Mouse (Mus musculus): Measurements from ENCODE around the gene Nfe2l1.

The Nfe2l1 gene

DNA sequence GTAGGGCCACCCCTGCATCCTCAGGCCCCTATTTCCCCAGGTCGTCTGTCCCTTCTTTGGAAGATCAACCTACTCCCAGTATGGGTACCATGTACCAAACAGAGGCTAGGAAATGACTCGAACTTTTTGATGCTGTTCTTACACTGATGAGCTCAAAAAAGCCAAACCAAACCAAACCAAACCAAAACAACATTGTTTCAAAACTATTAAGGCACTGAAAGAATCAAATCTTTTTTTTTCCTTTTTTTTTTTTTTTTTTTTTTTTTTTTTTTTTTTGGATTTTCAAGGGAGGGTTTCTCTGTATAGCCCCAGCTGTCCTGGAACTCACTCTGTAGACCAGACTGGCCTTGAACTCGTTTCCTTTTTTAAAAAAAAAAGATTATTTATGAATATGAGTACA, 13.9 kb upstream of the Nfe2l1 start:
- no peak for DNase-seq (ENCODE audit: low read depth)

DNA sequence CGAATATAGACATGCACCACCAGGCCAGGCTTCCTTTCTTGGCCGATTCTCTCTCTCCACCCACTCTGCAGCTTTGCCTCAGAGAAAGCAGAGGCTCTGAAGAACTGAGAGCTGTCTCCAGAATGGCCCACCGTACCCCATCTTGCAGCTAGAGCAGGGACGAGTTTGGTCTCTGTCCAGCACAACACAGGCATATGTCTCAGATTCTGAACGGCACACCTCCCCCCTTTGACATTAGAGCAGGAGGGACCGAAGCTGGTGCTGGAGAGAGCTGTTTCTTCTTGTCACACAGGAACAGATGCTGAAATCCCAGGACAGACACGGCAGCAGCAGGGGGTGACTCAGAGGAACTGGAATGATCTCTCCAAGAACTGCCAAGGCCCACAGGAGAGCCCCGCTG, 10.5 kb upstream of the Nfe2l1 start:
- no peak for DNase-seq (ENCODE audit: low read depth)

DNA sequence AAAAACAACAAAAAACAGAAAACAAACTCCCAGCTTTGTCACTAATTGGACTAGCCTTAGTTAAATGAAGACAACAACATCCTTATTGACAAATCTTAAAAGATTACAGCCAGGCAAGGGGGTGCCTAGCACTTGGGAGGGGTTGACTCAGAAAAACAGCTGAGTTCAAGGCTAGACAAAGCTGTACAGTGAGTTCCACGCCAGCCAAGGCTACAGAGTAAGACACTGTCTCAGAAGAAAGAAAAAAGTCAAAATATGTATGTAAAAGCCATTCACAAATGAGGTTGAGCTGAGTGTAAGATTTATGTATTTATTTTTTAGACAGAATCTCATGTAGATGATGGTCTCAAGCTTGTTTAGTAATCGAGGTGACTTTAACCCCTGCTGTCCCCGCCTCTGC, 10.1 kb upstream of the Nfe2l1 start:
- DNase-seq (ENCODE audit: low read depth), result no peak

DNA sequence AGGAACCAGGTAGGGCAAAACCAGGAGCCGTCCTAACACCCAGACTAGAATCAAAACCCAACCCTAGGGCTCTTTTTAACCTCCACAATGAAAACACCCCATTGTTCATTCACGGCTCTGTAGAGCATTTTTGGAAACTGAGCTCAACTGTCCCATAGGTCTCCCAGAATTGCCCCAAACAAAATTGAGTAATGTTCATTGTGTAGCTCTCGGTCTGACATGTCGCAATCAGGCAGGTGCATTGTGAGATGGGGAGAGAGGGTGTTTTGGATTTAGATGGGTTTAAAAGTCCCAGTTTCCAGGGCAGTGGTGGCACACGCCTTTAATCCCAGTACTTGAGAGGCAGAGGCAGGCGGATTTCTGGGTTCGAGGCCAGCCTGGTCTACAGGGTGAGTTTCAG, 9.7 kb upstream of the Nfe2l1 start:
- no peak for DNase-seq (ENCODE audit: low read depth)

DNA sequence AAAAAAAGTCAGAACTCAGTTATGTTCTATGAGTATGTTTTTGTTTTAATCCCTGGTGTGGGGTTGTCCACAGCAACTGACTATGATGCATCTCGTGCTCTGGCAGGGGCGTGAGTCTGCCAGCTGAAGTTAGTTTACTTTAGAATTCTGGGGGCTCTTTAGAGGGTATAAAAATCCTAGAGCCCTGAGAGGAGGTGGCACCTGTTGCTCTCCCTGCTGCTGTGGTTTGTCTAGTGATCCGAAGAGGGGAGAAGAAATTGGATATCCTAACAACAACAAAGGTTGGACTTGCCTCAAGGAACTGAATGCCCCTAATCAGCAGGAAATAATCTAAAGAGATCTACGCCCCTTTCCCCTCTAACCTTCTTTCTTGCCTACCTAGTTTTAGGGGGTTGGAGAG, 8.6 kb upstream of the Nfe2l1 start:
- DNase-seq (ENCODE audit: low read depth), result no peak

DNA sequence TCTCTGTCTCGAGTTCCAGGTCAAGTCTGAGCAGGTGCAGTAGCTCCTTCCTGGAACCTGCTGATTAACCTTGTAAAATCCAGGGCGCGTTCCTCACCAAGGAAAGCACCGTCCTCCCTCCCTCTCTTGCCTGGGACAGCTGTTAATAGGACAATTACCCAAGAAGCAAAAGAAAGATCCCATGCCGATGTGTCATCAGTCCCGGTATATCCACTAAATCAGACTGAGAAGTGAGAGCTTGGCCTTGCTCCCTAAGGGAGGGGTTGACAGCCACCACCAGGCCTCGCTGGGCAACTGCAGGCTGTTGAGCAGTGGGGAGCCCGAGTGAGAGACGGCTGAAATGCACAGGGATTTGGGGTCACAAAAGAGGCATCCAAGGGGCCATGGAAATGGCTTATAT, 7.5 kb upstream of the Nfe2l1 start:
- DNase-seq (ENCODE audit: low read depth), result peak; percentile 62

- DNase-seq (ENCODE audit: low read depth), result no peak
These were observed 4.4 kb upstream of the Nfe2l1 start for GRCm38 (mm10) chr11:96834127-96834526.

GRCm38 (mm10) chr11:96832973-96833372, 3.2 kb upstream of the Nfe2l1 start:
- peak; percentile 57 for DNase-seq (ENCODE audit: low read depth)

DNA sequence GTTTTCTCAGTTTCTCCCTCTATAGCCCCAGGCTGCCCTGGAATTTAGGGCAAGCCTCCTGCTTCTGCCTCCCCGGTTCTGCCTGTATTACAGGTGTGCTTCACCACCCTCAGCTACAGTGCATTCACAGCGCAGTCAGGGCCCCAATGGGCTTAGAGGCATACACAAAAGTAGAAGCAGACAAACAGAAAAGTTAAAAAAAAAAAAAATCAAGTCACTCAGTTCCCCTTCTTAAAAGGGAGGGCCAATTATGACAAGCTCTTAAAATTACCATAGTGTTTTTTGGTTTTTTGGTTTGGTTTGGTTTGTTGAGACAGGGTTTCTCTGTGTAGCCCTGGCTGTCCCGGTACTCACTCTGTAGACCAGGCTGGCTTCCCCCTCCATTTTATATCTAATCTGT, 2.8 kb upstream of the Nfe2l1 start:
- DNase-seq (ENCODE audit: low read depth), result no peak

- no peak for DNase-seq (ENCODE audit: low read depth)
These were observed 1.7 kb upstream of the Nfe2l1 start for GRCm38 (mm10) chr11:96831516-96831915.

- no peak for DNase-seq (ENCODE audit: low read depth)
These were observed 910 bp upstream of the Nfe2l1 start for GRCm38 (mm10) chr11:96830539-96831216.

GRCm38 (mm10) chr11:96829403-96829812, 360 bp downstream of the Nfe2l1 start:
- DNase-seq (ENCODE audit: low read depth), result peak; percentile 95

- DNase-seq (ENCODE audit: low read depth), result no peak
These were observed 887 bp downstream of the Nfe2l1 start for GRCm38 (mm10) chr11:96828881-96829280.

DNA sequence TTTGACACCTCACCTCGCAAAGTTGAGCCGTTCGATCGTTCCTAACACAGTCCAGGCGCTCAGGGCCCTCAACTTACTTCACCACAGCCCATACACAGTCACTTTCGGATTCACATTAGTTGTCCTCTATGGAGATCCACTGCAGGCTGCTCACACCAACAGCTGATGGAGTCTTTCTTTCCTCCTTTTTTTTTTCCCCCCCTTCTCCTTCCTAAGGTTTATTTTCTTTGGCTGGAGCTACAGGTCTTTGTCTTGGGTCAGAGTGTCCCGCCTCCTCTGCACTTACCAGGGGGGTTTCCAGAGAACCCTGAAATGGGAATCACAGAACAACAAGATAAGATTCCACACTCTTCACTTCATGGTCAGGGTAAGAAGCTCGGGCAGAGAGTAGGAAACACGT, 1.9 kb downstream of the Nfe2l1 start:
- no peak for DNase-seq (ENCODE audit: low read depth)

DNA sequence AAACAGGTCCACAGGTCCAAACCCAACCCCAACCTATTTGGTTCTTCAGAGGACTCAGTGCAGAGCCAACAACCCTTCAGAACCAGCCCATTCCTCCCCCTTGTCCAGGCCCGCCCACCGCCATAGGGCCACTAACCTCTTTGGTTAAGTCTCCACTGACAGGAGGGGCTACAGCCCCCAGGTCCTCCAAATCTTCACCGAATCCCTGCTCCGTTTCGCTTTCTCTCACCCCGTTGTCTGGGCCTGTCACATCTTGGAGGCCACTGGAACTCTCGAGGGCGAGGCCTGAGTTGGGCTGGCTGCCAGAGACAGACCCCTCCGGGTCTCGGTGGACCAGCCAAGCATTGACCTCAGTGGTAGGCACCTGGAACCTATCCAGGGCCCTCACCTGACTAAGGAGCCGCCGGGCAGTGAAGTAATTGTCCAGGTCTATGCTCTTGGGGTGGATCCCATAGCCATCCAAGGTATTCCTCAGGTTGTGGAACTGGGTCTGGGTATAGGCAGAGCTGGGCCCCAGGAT, 2.6 kb downstream of the Nfe2l1 start:
- no peak for DNase-seq (ENCODE audit: low read depth)

DNA sequence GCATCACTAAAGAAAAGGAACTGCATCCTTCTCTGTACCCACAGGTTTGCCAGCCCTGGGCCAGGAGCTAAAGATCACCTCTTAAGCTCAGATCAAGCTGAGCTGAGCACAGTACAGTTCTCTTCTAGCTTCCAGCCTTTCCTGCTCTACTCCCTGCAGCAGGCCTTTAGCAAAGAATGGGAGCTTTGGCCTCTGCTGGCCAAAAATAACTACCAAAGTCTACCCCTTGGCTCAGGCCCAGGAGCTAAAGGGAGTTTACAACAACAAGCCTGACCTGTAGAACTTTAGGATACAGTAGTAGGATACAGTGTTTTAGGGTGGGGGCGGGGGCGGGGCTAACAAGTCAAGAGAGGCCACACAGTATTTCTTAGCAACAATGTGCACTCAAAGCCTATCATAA, 3.3 kb downstream of the Nfe2l1 start:
- DNase-seq (ENCODE audit: low read depth), result no peak

DNA sequence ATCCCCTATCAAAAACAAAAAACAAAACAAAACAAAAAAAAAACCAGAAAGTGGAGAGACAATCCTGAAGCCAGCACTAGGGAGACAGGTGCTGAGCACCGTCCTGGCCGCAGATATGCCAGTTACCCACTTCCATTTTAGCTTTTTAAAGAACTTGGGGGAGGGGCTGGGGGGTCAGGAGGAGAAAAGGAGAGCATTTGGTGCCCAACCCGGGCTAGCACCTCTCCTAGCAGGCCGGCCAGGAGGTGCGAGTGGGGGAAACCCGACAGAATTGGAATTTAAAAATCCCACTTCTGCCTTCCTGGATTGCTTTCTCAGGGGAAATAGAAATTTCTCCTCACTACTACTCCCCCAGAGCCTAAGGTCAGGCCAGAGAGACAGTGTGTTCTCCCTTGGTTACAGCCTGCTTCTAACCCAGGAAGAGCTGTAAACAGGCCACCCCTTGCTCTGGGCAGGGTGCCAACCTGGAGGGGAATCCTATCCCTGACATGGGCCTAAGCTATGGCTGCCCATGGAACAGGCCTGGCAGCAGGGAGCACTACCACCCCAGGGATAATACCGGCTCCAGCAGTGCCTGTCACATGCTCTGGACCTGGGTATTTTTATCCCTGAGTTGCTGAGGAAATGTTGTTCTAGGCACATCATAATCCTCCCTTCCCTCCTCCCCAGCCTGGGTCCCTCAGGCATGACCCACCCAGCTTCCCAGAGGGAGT, 4.8 kb downstream of the Nfe2l1 start:
- peak; percentile 51 for DNase-seq (ENCODE audit: low read depth)

- peak; percentile 93 for DNase-seq (ENCODE audit: low read depth)
These were observed 5.6 kb downstream of the Nfe2l1 start for GRCm38 (mm10) chr11:96823880-96824782.

GRCm38 (mm10) chr11:96823471-96823837, 6.3 kb downstream of the Nfe2l1 start:
- DNase-seq (ENCODE audit: low read depth), result no peak

GRCm38 (mm10) chr11:96822675-96823470, 6.9 kb downstream of the Nfe2l1 start:
- peak; percentile 94 for DNase-seq (ENCODE audit: low read depth)

GRCm38 (mm10) chr11:96821956-96822355, 7.8 kb downstream of the Nfe2l1 start:
- DNase-seq (ENCODE audit: low read depth), result no peak

All from 416B (cell line).